Mouse (Mus musculus) megakaryocyte, embryonic 14.5 days (primary cell): ENCODE measurements around the gene Gm4450.
"Not testable (repeated sequence)": the region's sequence is repeated elsewhere in the genome, so short reads cannot be mapped to it uniquely, and the experiment has no call there.

Source experiments
- FLI1 ChIP-seq: IDR thresholded peaks from 2 replicates; pipeline ENCODE4 v1.6.1; 2012; ENCODE audit warnings: low read length, inconsistent platforms, mixed read lengths
- GATA1 ChIP-seq: IDR thresholded peaks from 3 replicates; pipeline ENCODE4 v1.6.1; 2012; ENCODE audit warnings: mixed read lengths, low read length, inconsistent platforms, borderline replicate concordance

GRCm38 (mm10) chr3:98496762-98497161 is 39.8 kb upstream of the Gm4450 start:
- TF ChIP-seq GATA1, FLI1: not testable (repeated sequence)
